Mouse (Mus musculus): ENCODE data around the gene Gm3336.

DNA sequence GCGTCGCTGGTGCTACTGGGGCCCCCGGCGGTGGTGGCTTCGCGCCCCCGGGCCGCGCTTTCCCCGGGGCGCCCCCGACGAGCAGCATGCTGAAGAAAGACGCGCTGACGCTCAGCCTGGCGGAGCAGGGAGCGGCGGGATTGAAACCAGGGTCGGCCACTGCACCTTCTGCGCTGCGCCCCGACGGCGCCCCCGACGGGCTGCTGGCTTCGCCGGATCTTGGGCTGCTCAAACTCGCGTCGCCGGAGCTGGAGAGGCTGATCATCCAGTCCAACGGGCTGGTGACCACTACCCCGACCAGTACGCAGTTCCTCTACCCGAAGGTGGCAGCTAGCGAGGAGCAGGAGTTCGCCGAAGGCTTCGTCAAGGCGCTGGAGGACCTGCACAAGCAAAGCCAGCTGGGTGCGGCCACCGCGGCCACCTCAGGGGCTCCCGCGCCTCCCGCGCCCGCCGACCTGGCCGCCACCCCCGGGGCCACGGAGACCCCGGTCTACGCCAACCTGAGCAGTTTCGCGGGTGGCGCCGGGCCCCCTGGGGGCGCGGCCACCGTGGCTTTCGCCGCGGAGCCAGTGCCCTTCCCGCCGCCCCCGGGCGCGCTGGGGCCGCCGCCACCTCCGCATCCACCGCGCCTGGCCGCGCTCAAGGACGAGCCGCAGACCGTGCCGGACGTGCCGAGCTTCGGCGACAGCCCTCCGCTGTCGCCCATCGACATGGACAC lies 19.1 kb upstream of the Gm3336 start:
- TF ChIP-seq CTCF (conservative IDR thresholded peaks at IDR 0.05 in 1 of 2, IDR thresholded peaks at IDR 0.05 in 1 of 2; ENCODE audit: low read depth in 2 of 2, low read length in 2 of 2): no peak; a peak in 1 of 4 replicates
- TF ChIP-seq IRF4 (IDR thresholded peaks at IDR 0.05; ENCODE audit: low read depth, low read length): no peak
- TF ChIP-seq E2F4 (IDR thresholded peaks at IDR 0.05; ENCODE audit: insufficient replicate concordance, low read depth, low read length): no peak
- TF ChIP-seq TCF12 (IDR thresholded peaks at IDR 0.05; ENCODE audit: low read depth, low read length): no peak
- TF ChIP-seq KAT2A (IDR thresholded peaks at IDR 0.05; ENCODE audit: insufficient replicate concordance, low read length): no peak
- TF ChIP-seq ZKSCAN1 (IDR thresholded peaks at IDR 0.05; ENCODE audit: borderline replicate concordance, low read depth, low read length): no peak

Measured in CH12.LX (cell line).